ENCODE assay signal across 8 mouse cellular contexts in the genomic region with DNA sequence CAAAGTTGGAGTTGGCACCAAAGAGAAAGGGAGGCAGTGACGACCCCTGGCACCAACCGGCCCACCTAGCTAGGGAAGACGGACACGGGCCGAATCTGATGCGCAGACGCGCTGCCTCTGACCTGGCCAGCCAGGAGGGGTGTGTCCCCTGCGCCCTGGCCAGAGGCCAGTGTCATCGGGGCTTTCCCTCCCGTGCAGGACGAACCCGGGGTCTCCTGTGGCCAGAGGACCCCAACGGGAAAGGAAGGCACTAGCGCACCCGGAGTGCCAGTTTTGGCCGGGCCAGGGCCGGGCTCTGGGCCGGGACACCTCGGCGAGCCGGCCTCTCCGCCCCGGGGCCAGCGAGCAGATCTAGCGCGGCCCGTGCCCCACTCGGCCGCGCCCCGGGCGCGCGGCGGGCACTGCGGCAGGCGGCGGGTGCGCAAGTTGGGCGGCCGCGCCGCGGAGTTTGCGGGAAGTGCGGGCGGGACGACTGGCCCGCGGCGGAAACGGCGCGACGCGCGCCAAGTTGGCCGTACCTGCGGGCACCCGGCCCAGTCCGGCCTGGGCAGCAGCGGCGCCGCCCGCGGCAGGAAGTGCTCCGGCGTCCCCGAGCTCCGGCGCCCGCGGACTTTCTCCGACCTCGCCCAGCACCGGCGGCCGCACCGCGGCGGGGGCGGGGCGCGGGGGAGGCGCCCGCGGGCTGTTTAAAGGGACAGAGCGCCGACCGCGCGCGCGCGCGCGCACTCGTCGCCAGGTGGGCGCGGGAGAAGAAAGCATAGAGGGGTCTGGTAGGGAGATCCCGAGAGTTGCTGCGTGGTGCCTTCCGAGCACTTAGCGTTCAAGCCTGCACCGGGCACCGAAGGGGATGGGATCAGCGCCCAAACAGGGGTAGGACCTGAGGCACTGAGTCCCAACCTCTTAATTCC. TPM values are rescaled to one million over a fixed set of nuclear protein-coding genes. Genes with fewer than 3 reads are reported as not detected.
DNase-seq lines count a peak whose midpoint lies in the region; ATAC-seq and TF ChIP-seq lines count a peak whose summit lies in the region.

No protein-coding gene starts in this region.

- peaks cover 11 to 15% of the 10 kb centered on the region in 2 experiments; a peak in 2 of 4 replicates for H3K4me1 ChIP-seq in ES-E14 (ENCODE audit: control insufficient read depth in 2 of 2, insufficient read depth in 2 of 2, low read length in 2 of 2, poor library complexity in 1 of 2)
- H3K4me1 ChIP-seq in heart, embryonic 15.5 days (replicated peaks) = peaks cover 44% of the 10 kb centered on the region

- H3K27me3 ChIP-seq in heart, embryonic 15.5 days = peaks cover 8% of the 10 kb centered on the region

- under 1% methylated on average over 104 of the region's 109 CpGs for WGBS in heart, embryonic 15.5 days

- H3K9me3 ChIP-seq in ES-E14 (ENCODE audit: control insufficient read depth, insufficient read depth, low read depth, low read length) = no peaks in the 10 kb centered on the region
- H3K9me3 ChIP-seq in heart, embryonic 15.5 days (replicated peaks) = no peaks in the 10 kb centered on the region

- DNase-seq in ES-E14 (ENCODE audit: low read depth, low spot score) = no peak
- DNase-seq in adrenal gland, postnatal 36 days = peak; percentile 83 to 89
- peak; percentile 83 for DNase-seq in kidney, postnatal 10 days
- DNase-seq in lung, postnatal 25 days (ENCODE audit: low spot score) = peak; percentile 57
- DNase-seq in right cerebral cortex, postnatal 25 days = peak; percentile 71
- no peak for DNase-seq in layer of hippocampus, adult 9-10 months (ENCODE audit: low spot score)

- H3K27ac ChIP-seq in ES-E14 (ENCODE audit: insufficient read depth, low read depth, low read length, poor library complexity, severe bottlenecking) = no peak overlapping the region
- H3K27ac ChIP-seq in heart, embryonic 15.5 days = peak overlapping the region; percentile 35

- H3K9ac ChIP-seq in ES-E14 (ENCODE audit: insufficient read depth, low read depth, low read length, poor library complexity, severe bottlenecking) = peak overlapping the region; percentile 64
- H3K9ac ChIP-seq in heart, embryonic 15.5 days = peak overlapping the region; percentile 79

- peak overlapping the region; percentile 70 to 80 for H3K4me3 ChIP-seq in ES-E14 (ENCODE audit: insufficient read depth in 1 of 2, low read depth in 1 of 2, low read length in 2 of 2, poor library complexity in 1 of 2, severe bottlenecking in 1 of 2)
- H3K4me3 ChIP-seq in heart, embryonic 15.5 days = peak overlapping the region; percentile 65

- no peaks in the 10 kb centered on the region for H3K36me3 ChIP-seq in ES-E14 (ENCODE audit: control insufficient read depth, insufficient read depth, low read length, poor library complexity, severe bottlenecking)
- H3K36me3 ChIP-seq in heart, embryonic 15.5 days = no peaks in the 10 kb centered on the region

- ATAC-seq in erythroblast, adult 5-6 weeks (replicated peaks; ENCODE audit: low FRiP score, poor library complexity, severe bottlenecking) = peak; percentile 26
- ATAC-seq in heart, embryonic 15.5 days (replicated peaks; ENCODE audit: insufficient number of reproducible peaks, insufficient read depth, low FRiP score, low read depth) = peak; percentile 69

- in situ Hi-C loops in ES-E14 (cut with MboI; ENCODE audit: low sequenced_read_pairs in 2 of 2, unreplicated experiment in 2 of 2) = no loop called here

- peak overlapping the region; percentile 95 for H3K4me2 ChIP-seq in heart, embryonic 15.5 days

TF ChIP-seq in ES-E14, 5 proteins besides CTCF, POLR2A, EP300 and RAD21:
- TF ChIP-seq CHD2 (IDR thresholded peaks at IDR 0.05; ENCODE audit: low read depth, low read length) = no peak

RNA-seq across cellular contexts. Expression of a gene that starts 0.6 kb away (rescaled TPM):
- total RNA-seq in ES-E14 (2012; rRNA removed) = 4.8 and 6.0 TPM in 2 replicates
- 10 to 100 TPM; 33.3 to 40.1 TPM for total RNA-seq in adrenal gland, postnatal 36 days (2021)
- 1.0 TPM in 1 of 2 replicates, not detected in the other for total RNA-seq in erythroblast, adult 5-6 weeks (2015; ENCODE audit: low replicate concordance)
- 0.77 and 3.3 TPM in 2 replicates for total RNA-seq in erythroblast, adult 5-6 weeks (2017; ENCODE audit: low replicate concordance)
- polyA plus RNA-seq in heart, embryonic 15.5 days (2015; fragmentation: Nextera tagmentation; extraction: Ambion mirVana) = 5.2 and 8.0 TPM in 2 replicates

Comparison
In these comparisons a context has a peak if more than half of its experiments do, and no peak if none do; other contexts are left out.
1. DNase-seq: peak in adrenal gland, postnatal 36 days (2 of 2), kidney, postnatal 10 days (single experiment), lung, postnatal 25 days (single experiment) and right cerebral cortex, postnatal 25 days (single experiment); none in ES-E14 (single experiment) and layer of hippocampus, adult 9-10 months (single experiment).